Mouse (Mus musculus) cerebral cortex, adult 2 months (tissue): ENCODE data around the gene Cdc42bpg.

Source experiments
- WGBS: fragments of 180-500 bp; shearing (Covaris S2); methylation state at CpG from one replicate; pipeline ENCODE4 v1.1.7; 2018; 5-methylcytosine and 5-hydroxymethylcytosine counted together

Cdc42bpg gene

GRCm38 (mm10) chr19:6347615-6348014 is 41.4 kb downstream of the Cdc42bpg start:
- WGBS = 86% methylated on average over 4 of the region's 4 CpGs

- WGBS = 79% methylated on average over 9 of the region's 9 CpGs
Measured at GRCm38 (mm10) chr19:6348717-6349116, 42.5 kb downstream of the Cdc42bpg start.

- 54% methylated on average over 14 of the region's 14 CpGs for WGBS
Measured at GRCm38 (mm10) chr19:6349215-6349983, 43.1 kb downstream of the Cdc42bpg start.

GRCm38 (mm10) chr19:6351431-6352106 is 45.3 kb downstream of the Cdc42bpg start:
- 48% methylated on average over 14 of the region's 14 CpGs for WGBS

- WGBS = 89% methylated on average over 2 of the region's 2 CpGs
Measured at GRCm38 (mm10) chr19:6352107-6352505, 45.9 kb downstream of the Cdc42bpg start.

GRCm38 (mm10) chr19:6354030-6354429 is 47.8 kb downstream of the Cdc42bpg start:
- 72% methylated on average over 7 of the region's 7 CpGs for WGBS

- WGBS = 92% methylated on average over 3 of the region's 3 CpGs
Measured at GRCm38 (mm10) chr19:6361291-6361690, 55.0 kb downstream of the Cdc42bpg start.

GRCm38 (mm10) chr19:6363091-6363410 is 56.8 kb downstream of the Cdc42bpg start:
- 0% methylated on average over 11 of the region's 11 CpGs for WGBS

GRCm38 (mm10) chr19:6363411-6364240 is 57.4 kb downstream of the Cdc42bpg start, which contains the start of gene Sf1:
Sf1 (plus strand) TSS chr19:6363690.
- WGBS = under 1% methylated on average over 84 of the region's 85 CpGs

- WGBS = under 1% methylated on average over 55 of the region's 55 CpGs
Measured at GRCm38 (mm10) chr19:6364317-6364725, 58.1 kb downstream of the Cdc42bpg start.

- WGBS = 0% methylated on average over 2 of the region's 2 CpGs
Measured at GRCm38 (mm10) chr19:6364842-6365241, 58.6 kb downstream of the Cdc42bpg start.

- WGBS = 43% methylated on average over 2 of the region's 2 CpGs
Measured at GRCm38 (mm10) chr19:6370175-6370574, 63.9 kb downstream of the Cdc42bpg start.

GRCm38 (mm10) chr19:6372433-6372832 is 66.2 kb downstream of the Cdc42bpg start:
- 95% methylated on average over 3 of the region's 3 CpGs for WGBS

GRCm38 (mm10) chr19:6373539-6374400 is 67.5 kb downstream of the Cdc42bpg start:
- 47% methylated on average over 12 of the region's 12 CpGs for WGBS

- WGBS = 88% methylated on average over 10 of the region's 10 CpGs
Measured at GRCm38 (mm10) chr19:6374571-6374970, 68.3 kb downstream of the Cdc42bpg start.
